Mouse (Mus musculus) erythroblast, embryonic 14.5 days (primary cell): Measurements from ENCODE around the gene Gstt2.

Experiments
- GATA1 ChIP-seq: IDR thresholded peaks from 2 replicates; pipeline ENCODE4 v1.6.1; 2012; ENCODE audit warnings: low read length, inconsistent platforms, mixed read lengths
- TAL1 ChIP-seq: IDR thresholded peaks from 3 replicates; pipeline ENCODE4 v1.6.1; 2012; ENCODE audit warnings: low read length, inconsistent platforms, mixed read lengths

DNA sequence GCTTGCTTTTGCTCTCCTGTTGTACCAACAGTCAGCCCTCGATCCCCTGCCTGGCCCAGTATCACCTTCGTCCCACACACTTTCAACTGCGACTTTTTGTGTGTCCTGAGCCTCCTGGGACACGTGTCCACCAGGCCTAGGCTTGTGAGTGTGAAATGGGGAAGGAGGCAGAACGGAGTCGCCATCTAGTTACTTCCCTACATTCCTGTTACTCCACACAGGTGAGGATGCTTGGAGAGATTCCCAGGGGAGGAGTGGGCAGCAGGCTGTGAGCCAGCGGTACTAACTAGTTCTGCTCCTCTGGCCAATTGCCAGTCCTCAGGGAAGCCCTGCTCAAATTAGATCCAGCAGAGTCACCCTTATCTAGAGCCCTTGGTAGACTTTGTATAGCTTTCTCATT is 23.5 kb upstream of the Gstt2 start:
- TF ChIP-seq GATA1, result no peak
- no peak for TF ChIP-seq TAL1
